Mouse (Mus musculus) heart, embryonic 15.5 days (tissue): ENCODE results near the gene Unc45a. TPM values are rescaled to one million over a fixed set of nuclear protein-coding genes. Genes with fewer than 3 reads are reported as not detected.
"Not testable (repeated sequence)": the region's sequence is repeated elsewhere in the genome, so short reads cannot be mapped to it uniquely, and the experiment has no call there.

Experiments used
- ATAC-seq: fragments of 200-750 bp; cut with Nextera tagmentation; replicated peaks from 2 replicates; pipeline ENCODE4 v1.8.0; 2017; ENCODE audit warnings: low read depth, moderate TSS enrichment; ENCODE audit not compliant: insufficient number of reproducible peaks, insufficient read depth, low FRiP score
- H3K27ac ChIP-seq: fragments of 300-500 bp; sonication (generic); 2 replicates; pipeline ENCODE4 v1.5.1; 2015; ENCODE audit warnings: mild to moderate bottlenecking, inconsistent platforms
- H3K27me3 ChIP-seq: fragments of 300-500 bp; sonication (generic); 2 replicates; pipeline ENCODE4 v1.6.1; 2015; ENCODE audit warnings: inconsistent platforms
- H3K36me3 ChIP-seq: fragments of 300-500 bp; sonication (generic); 2 replicates; pipeline ENCODE4 v1.6.1; 2015; ENCODE audit warnings: mild to moderate bottlenecking, inconsistent platforms
- H3K4me1 ChIP-seq: fragments of 300-500 bp; sonication (generic); replicated peaks from 2 replicates; pipeline ENCODE4 v1.6.1; 2015; ENCODE audit warnings: inconsistent platforms
- H3K4me2 ChIP-seq: fragments of 300-500 bp; sonication (generic); 2 replicates; pipeline ENCODE4 v1.6.1; 2015; ENCODE audit warnings: inconsistent platforms, mild to moderate bottlenecking, moderate library complexity
- H3K4me3 ChIP-seq: fragments of 300-500 bp; sonication (generic); 2 replicates; pipeline ENCODE4 v1.5.1; 2015; ENCODE audit warnings: mild to moderate bottlenecking, inconsistent platforms
- H3K9ac ChIP-seq: fragments of 300-500 bp; sonication (generic); 2 replicates; pipeline ENCODE4 v1.6.1; 2015; ENCODE audit warnings: mild to moderate bottlenecking, inconsistent platforms
- H3K9me3 ChIP-seq: fragments of 300-500 bp; sonication (generic); replicated peaks from 2 replicates; pipeline ENCODE4 v1.6.1; 2016; ENCODE audit warnings: inconsistent platforms
- WGBS: fragments of 180-500 bp; shearing (Covaris S2); methylation state at CpG from one replicate; pipeline ENCODE4 v1.1.7; 2015; ENCODE audit warnings: mixed read lengths; 5-methylcytosine and 5-hydroxymethylcytosine counted together
- polyA plus RNA-seq: library from polyadenylated mRNA; unstranded; fragments of >200 nt; fragmentation: Nextera tagmentation; extraction: Ambion mirVana; gene quantifications from 2 replicates; pipeline ENCODE4 v1.2.1, GENCODE M21; 2015

The Unc45a gene
- polyA plus RNA-seq, 1 experiment from 2014 or later: 16.6 TPM

GRCm38 (mm10) chr7:80324816-80325119 is 16.0 kb downstream of the Unc45a start:
- H3K4me1 ChIP-seq: peaks cover 21% of the 10 kb centered on the region
- not testable (repeated sequence) for H3K27me3 ChIP-seq, H3K9me3 ChIP-seq, ATAC-seq, H3K9ac ChIP-seq
- WGBS: 48% methylated on average over 5 of the region's 5 CpGs
- peak overlapping the region; percentile 83; the same call in 1 of the 2 replicates for H3K4me2 ChIP-seq
- H3K4me3 ChIP-seq: peak overlapping the region; percentile 84
- peak overlapping the region; percentile 96 for H3K27ac ChIP-seq
- H3K36me3 ChIP-seq: peaks cover 49% of the 10 kb centered on the region

GRCm38 (mm10) chr7:80324043-80324815 is 16.6 kb downstream of the Unc45a start, which contains the start of gene Rccd1:
Gene Rccd1 (minus strand): TSS chr7:80324454.
- Histone ChIP-seq H3K9ac (peak within 1 kb of the TSS; percentile 71), H3K27me3 (no peaks in the 10 kb centered on the region), H3K4me2 (peak within 1 kb of the TSS; percentile 83), H3K36me3 (peaks cover 44% of the 10 kb centered on the region), H3K4me3 (peak within 1 kb of the TSS; percentile 84), H3K4me1 (peaks cover 26% of the 10 kb centered on the region), H3K9me3 (no peaks in the 10 kb centered on the region), H3K27ac (peak within 1 kb of the TSS; percentile 96)
- 1% methylated on average over 37 of the region's 38 CpGs for WGBS
- ATAC-seq: peak; percentile 99

- H3K27me3 ChIP-seq: no peaks in the 10 kb centered on the region
- peak overlapping the region; percentile 84 for H3K4me3 ChIP-seq
- ATAC-seq: no peak
- H3K9me3 ChIP-seq: no peaks in the 10 kb centered on the region
- peak overlapping the region; percentile 96 for H3K27ac ChIP-seq
- WGBS: 20% methylated on average over 8 of the region's 8 CpGs
- peaks cover 42% of the 10 kb centered on the region for H3K36me3 ChIP-seq
- H3K4me1 ChIP-seq: peaks cover 33% of the 10 kb centered on the region
- H3K9ac ChIP-seq: peak overlapping the region; percentile 71
- peak overlapping the region; percentile 83 for H3K4me2 ChIP-seq
Observed at GRCm38 (mm10) chr7:80323336-80323735, 17.5 kb downstream of the Unc45a start.

GRCm38 (mm10) chr7:80319846-80320496 is 20.8 kb downstream of the Unc45a start:
- no peaks in the 10 kb centered on the region for H3K9me3 ChIP-seq
- peaks cover 31% of the 10 kb centered on the region for H3K4me1 ChIP-seq
- H3K9ac ChIP-seq: no peak overlapping the region
- H3K4me3 ChIP-seq: no peak overlapping the region
- no peak for ATAC-seq
- H3K27ac ChIP-seq: no peak overlapping the region
- peaks cover 36% of the 10 kb centered on the region for H3K36me3 ChIP-seq
- 70% methylated on average over 19 of the region's 19 CpGs for WGBS
- H3K4me2 ChIP-seq: no peak overlapping the region
- no peaks in the 10 kb centered on the region for H3K27me3 ChIP-seq

- WGBS: 79% methylated on average over 4 of the region's 4 CpGs
- no peak for ATAC-seq
- H3K4me2 ChIP-seq: no peak overlapping the region
- no peaks in the 10 kb centered on the region for H3K27me3 ChIP-seq
- H3K9ac ChIP-seq: peak overlapping the region; percentile 21; the same call in 1 of the 2 replicates
- no peak overlapping the region for H3K4me3 ChIP-seq
- no peak overlapping the region; the same call in 1 of the 2 replicates for H3K27ac ChIP-seq
- H3K36me3 ChIP-seq: peaks cover 48% of the 10 kb centered on the region
- H3K4me1 ChIP-seq: peaks cover 29% of the 10 kb centered on the region
- H3K9me3 ChIP-seq: no peaks in the 10 kb centered on the region
Observed at GRCm38 (mm10) chr7:80318670-80319069, 22.1 kb downstream of the Unc45a start.

GRCm38 (mm10) chr7:80317439-80318115 is 23.2 kb downstream of the Unc45a start:
- 74% methylated on average over 1 of the region's 1 CpGs for WGBS
- Histone ChIP-seq H3K4me2 (no peak overlapping the region), H3K27me3 (no peaks in the 10 kb centered on the region), H3K27ac (no peak overlapping the region), H3K9me3 (no peaks in the 10 kb centered on the region), H3K9ac (no peak overlapping the region), H3K4me1 (peaks cover 21% of the 10 kb centered on the region), H3K36me3 (peaks cover 59% of the 10 kb centered on the region), H3K4me3 (no peak overlapping the region)
- no peak for ATAC-seq

- Histone ChIP-seq H3K27me3 (no peaks in the 10 kb centered on the region), H3K4me1 (peaks cover 17% of the 10 kb centered on the region), H3K9me3 (no peaks in the 10 kb centered on the region), H3K4me2 (no peak overlapping the region), H3K36me3 (peaks cover 76% of the 10 kb centered on the region), H3K27ac (no peak overlapping the region), H3K9ac (no peak overlapping the region), H3K4me3 (no peak overlapping the region)
- WGBS: 77% methylated on average over 2 of the region's 2 CpGs
- ATAC-seq: no peak
Observed at GRCm38 (mm10) chr7:80315733-80316132, 25.1 kb downstream of the Unc45a start.

- Histone ChIP-seq H3K4me1 (no peaks in the 10 kb centered on the region), H3K4me2 (no peak overlapping the region), H3K9me3 (no peaks in the 10 kb centered on the region), H3K36me3 (peaks cover 96% of the 10 kb centered on the region), H3K27me3 (no peaks in the 10 kb centered on the region), H3K9ac (no peak overlapping the region), H3K27ac (no peak overlapping the region), H3K4me3 (no peak overlapping the region)
- whole genome bisulfite sequencing: 77% methylated on average over 7 of the region's 7 CpGs
- no peak for ATAC-seq
Observed at GRCm38 (mm10) chr7:80310771-80311170, 30.0 kb downstream of the Unc45a start.

GRCm38 (mm10) chr7:80307766-80308165 is 33.0 kb downstream of the Unc45a start:
- H3K36me3 ChIP-seq: peaks cover 94% of the 10 kb centered on the region
- no peak overlapping the region for H3K9ac ChIP-seq
- no peak for ATAC-seq
- 86% methylated on average over 3 of the region's 3 CpGs for WGBS
- H3K4me2 ChIP-seq: no peak overlapping the region
- no peak overlapping the region for H3K4me3 ChIP-seq
- no peaks in the 10 kb centered on the region for H3K9me3 ChIP-seq
- no peak overlapping the region for H3K27ac ChIP-seq
- no peaks in the 10 kb centered on the region for H3K27me3 ChIP-seq
- no peaks in the 10 kb centered on the region for H3K4me1 ChIP-seq

GRCm38 (mm10) chr7:80301522-80301921 is 39.3 kb downstream of the Unc45a start:
- no peak overlapping the region for H3K4me2 ChIP-seq
- H3K36me3 ChIP-seq: peaks cover 64% of the 10 kb centered on the region
- WGBS: 93% methylated on average over 2 of the region's 2 CpGs
- peaks cover 15% of the 10 kb centered on the region for H3K4me1 ChIP-seq
- no peaks in the 10 kb centered on the region for H3K27me3 ChIP-seq
- no peak overlapping the region for H3K4me3 ChIP-seq
- H3K27ac ChIP-seq: no peak overlapping the region
- H3K9me3 ChIP-seq: no peaks in the 10 kb centered on the region
- H3K9ac ChIP-seq: no peak overlapping the region
- no peak for ATAC-seq

GRCm38 (mm10) chr7:80299568-80299967 is 41.2 kb downstream of the Unc45a start:
- 85% methylated on average over 3 of the region's 3 CpGs for WGBS
- Histone ChIP-seq H3K4me1 (peaks cover 22% of the 10 kb centered on the region), H3K9me3 (no peaks in the 10 kb centered on the region), H3K27ac (no peak overlapping the region), H3K36me3 (peaks cover 46% of the 10 kb centered on the region), H3K9ac (no peak overlapping the region), H3K4me2 (no peak overlapping the region), H3K4me3 (no peak overlapping the region), H3K27me3 (no peaks in the 10 kb centered on the region)
- ATAC-seq: no peak
